Mouse (Mus musculus) heart, embryonic 11.5 days (tissue): ENCODE results near the gene Mmp11. TPM values are rescaled to one million over a fixed set of nuclear protein-coding genes. Genes with fewer than 3 reads are reported as not detected.

Experiments
- ATAC-seq: fragments of 200-750 bp; cut with Nextera tagmentation; replicated peaks from 2 replicates; pipeline ENCODE4 v1.8.0; 2017; ENCODE audit warnings: moderate library complexity; ENCODE audit not compliant: insufficient number of reproducible peaks, low FRiP score, low TSS enrichment
- H3K27ac ChIP-seq: fragments of 300-500 bp; sonication (generic); 2 replicates; pipeline ENCODE4 v1.5.1; 2014; ENCODE audit warnings: mild to moderate bottlenecking, low read depth, low read length
- H3K27me3 ChIP-seq: fragments of 300-500 bp; sonication (generic); 2 replicates; pipeline ENCODE4 v1.6.1; 2014; ENCODE audit warnings: mild to moderate bottlenecking, low read length, mixed read lengths; ENCODE audit not compliant: control insufficient read depth, insufficient read depth
- H3K36me3 ChIP-seq: fragments of 300-500 bp; sonication (generic); 2 replicates; pipeline ENCODE4 v1.6.1; 2014; ENCODE audit warnings: mild to moderate bottlenecking, low read length, moderate library complexity, mixed read lengths; ENCODE audit not compliant: control insufficient read depth, insufficient read depth
- H3K4me1 ChIP-seq: fragments of 300-500 bp; sonication (generic); 2 replicates; pipeline ENCODE4 v1.6.1; 2014; ENCODE audit warnings: low read length; ENCODE audit not compliant: control insufficient read depth, insufficient read depth
- H3K4me2 ChIP-seq: fragments of 300-500 bp; sonication (generic); 2 replicates; pipeline ENCODE4 v1.6.1; 2014; ENCODE audit warnings: mild to moderate bottlenecking, moderate library complexity
- H3K4me3 ChIP-seq: fragments of 300-500 bp; sonication (generic); 2 replicates; pipeline ENCODE4 v1.5.1; 2014; ENCODE audit warnings: low read depth, low read length
- H3K9ac ChIP-seq: fragments of 300-500 bp; sonication (generic); 2 replicates; pipeline ENCODE4 v1.6.1; 2014; ENCODE audit warnings: mild to moderate bottlenecking, low read depth, low read length, moderate library complexity
- H3K9me3 ChIP-seq: fragments of 300-500 bp; sonication (generic); replicated peaks from 2 replicates; pipeline ENCODE4 v1.6.1; 2016; ENCODE audit warnings: low read length; ENCODE audit not compliant: control insufficient read depth
- WGBS: fragments of 180-500 bp; shearing (Covaris S2); extraction: QIAGEN DNeasy Blood & Tissue Kit; methylation state at CpG from one replicate; pipeline ENCODE4 v1.1.7; 2014; ENCODE audit not compliant: insufficient replicate concordance; 5-methylcytosine and 5-hydroxymethylcytosine counted together
- polyA plus RNA-seq: library from polyadenylated mRNA; unstranded; fragments of >200 nt; fragmentation: Nextera tagmentation; extraction: Ambion mirVana; gene quantifications from 2 replicates; pipeline ENCODE4 v1.2.1, GENCODE M21; 2014

Mmp11 gene
- polyA plus RNA-seq, 1 experiment from 2014 or later = 17.5 TPM

GRCm38 (mm10) chr10:75941042-75941824 lies 4.9 kb upstream of the Mmp11 start:
- Histone ChIP-seq H3K4me2 (no peak overlapping the region), H3K36me3 (no peaks in the 10 kb centered on the region), H3K9ac (no peak overlapping the region), H3K27me3 (peaks cover 6% of the 10 kb centered on the region; the same call in 1 of the 2 replicates), H3K9me3 (no peaks in the 10 kb centered on the region), H3K4me3 (no peak overlapping the region), H3K4me1 (peaks cover 13% of the 10 kb centered on the region), H3K27ac (no peak overlapping the region)
- ATAC-seq = no peak
- 69% methylated on average over 9 of the region's 9 CpGs for WGBS

- Histone ChIP-seq H3K9me3 (no peaks in the 10 kb centered on the region), H3K4me2 (peak within 1 kb of the TSS; percentile 30), H3K27ac (0 out of 2 replicates have a peak within 1 kb of the TSS, but pooled peaks have one; percentile 29), H3K27me3 (peaks cover 6% of the 10 kb centered on the region; the same call in 1 of the 2 replicates), H3K36me3 (no peaks in the 10 kb centered on the region), H3K4me3 (peak within 1 kb of the TSS; percentile 15), H3K4me1 (peaks cover 13% of the 10 kb centered on the region), H3K9ac (no peak within 1 kb of the TSS)
- no peak for ATAC-seq
- 68% methylated on average over 5 of the region's 5 CpGs for WGBS
Measured at GRCm38 (mm10) chr10:75940520-75940919, 4.2 kb upstream of the Mmp11 start, which contains the start of gene Gm867. Gene Gm867 (minus strand): TSS chr10:75940672.

- peaks cover 6% of the 10 kb centered on the region; the same call in 1 of the 2 replicates for H3K27me3 ChIP-seq
- WGBS = 39% methylated on average over 9 of the region's 9 CpGs
- peaks cover 13% of the 10 kb centered on the region for H3K4me1 ChIP-seq
- H3K4me2 ChIP-seq = peak overlapping the region; percentile 30
- H3K9me3 ChIP-seq = no peaks in the 10 kb centered on the region
- 0 out of 2 replicates have a peak overlapping the region, but pooled peaks have one; percentile 29 for H3K27ac ChIP-seq
- ATAC-seq = peak; percentile 58
- H3K4me3 ChIP-seq = peak overlapping the region; percentile 15
- no peaks in the 10 kb centered on the region for H3K36me3 ChIP-seq
- no peak overlapping the region for H3K9ac ChIP-seq
Measured at GRCm38 (mm10) chr10:75939481-75940234, 3.4 kb upstream of the Mmp11 start.

GRCm38 (mm10) chr10:75937851-75938643 lies 1.8 kb upstream of the Mmp11 start:
- WGBS = 50% methylated on average over 10 of the region's 10 CpGs
- Histone ChIP-seq H3K27me3 (peaks cover 6% of the 10 kb centered on the region), H3K36me3 (no peaks in the 10 kb centered on the region), H3K4me1 (peaks cover 13% of the 10 kb centered on the region), H3K4me2 (peak overlapping the region; percentile 67), H3K4me3 (peak overlapping the region; percentile 65), H3K9me3 (no peaks in the 10 kb centered on the region), H3K9ac (no peak overlapping the region), H3K27ac (no peak overlapping the region)
- ATAC-seq = no peak

GRCm38 (mm10) chr10:75936909-75937667 lies 792 bp upstream of the Mmp11 start:
- peak overlapping the region; percentile 83 for H3K9ac ChIP-seq
- peaks cover 16% of the 10 kb centered on the region for H3K4me1 ChIP-seq
- H3K27ac ChIP-seq = no peak overlapping the region
- H3K27me3 ChIP-seq = peaks cover 8% of the 10 kb centered on the region
- H3K9me3 ChIP-seq = no peaks in the 10 kb centered on the region
- ATAC-seq = no peak
- no peaks in the 10 kb centered on the region for H3K36me3 ChIP-seq
- peak overlapping the region; percentile 67 for H3K4me2 ChIP-seq
- peak overlapping the region; percentile 65 for H3K4me3 ChIP-seq
- 29% methylated on average over 18 of the region's 18 CpGs for WGBS

- H3K4me1 ChIP-seq = peaks cover 20% of the 10 kb centered on the region
- H3K27ac ChIP-seq = no peak overlapping the region
- ATAC-seq = no peak
- H3K27me3 ChIP-seq = peaks cover 26% of the 10 kb centered on the region
- 50% methylated on average over 1 of the region's 1 CpGs for WGBS
- H3K9ac ChIP-seq = no peak overlapping the region
- H3K9me3 ChIP-seq = no peaks in the 10 kb centered on the region
- H3K4me2 ChIP-seq = peak overlapping the region; percentile 67
- no peaks in the 10 kb centered on the region for H3K36me3 ChIP-seq
- no peak overlapping the region; the same call in 1 of the 2 replicates for H3K4me3 ChIP-seq
Measured at GRCm38 (mm10) chr10:75934991-75935390, 1.3 kb downstream of the Mmp11 start.

- peak within 1 kb of the TSS; percentile 89 for H3K9ac ChIP-seq
- peak within 1 kb of the TSS; percentile 22; the same call in 1 of the 2 replicates for H3K27ac ChIP-seq
- H3K9me3 ChIP-seq = no peaks in the 10 kb centered on the region
- H3K4me1 ChIP-seq = peaks cover 18% of the 10 kb centered on the region
- H3K4me2 ChIP-seq = peak within 1 kb of the TSS; percentile 96
- no peaks in the 10 kb centered on the region for H3K36me3 ChIP-seq
- peak within 1 kb of the TSS; percentile 65 for H3K4me3 ChIP-seq
- 33% methylated on average over 6 of the region's 6 CpGs for WGBS
- ATAC-seq = no peak
- peaks cover 37% of the 10 kb centered on the region for H3K27me3 ChIP-seq
Measured at GRCm38 (mm10) chr10:75932891-75933290, 3.4 kb downstream of the Mmp11 start, which contains the start of gene Chchd10. Gene Chchd10 (plus strand): TSS chr10:75933130.
